Mouse (Mus musculus) lung, embryonic 14.5 days (tissue): ENCODE data around the gene Stk35. TPM values are rescaled to one million over a fixed set of nuclear protein-coding genes. Genes with fewer than 3 reads are reported as not detected.

Experiments used
- ATAC-seq: fragments of 200-750 bp; cut with Nextera tagmentation; 2 replicates; pipeline ENCODE4 v1.8.0; 2017; ENCODE audit warnings: mild to moderate bottlenecking, moderate TSS enrichment, moderate library complexity; ENCODE audit not compliant: insufficient read depth
- DNase-seq: peaks from one replicate; pipeline ENCODE4 v3.0.0-alpha.2; 2015
- H3K27ac ChIP-seq: fragments of 300-500 bp; sonication (generic); 2 replicates; pipeline ENCODE4 v1.5.1; 2014; ENCODE audit warnings: low read depth, mild to moderate bottlenecking, moderate library complexity
- H3K27me3 ChIP-seq: fragments of 300-500 bp; sonication (generic); 2 replicates; pipeline ENCODE4 v1.6.1; 2014; ENCODE audit warnings: low read length, control low read depth; ENCODE audit not compliant: insufficient read depth
- H3K36me3 ChIP-seq: fragments of 300-500 bp; sonication (generic); 2 replicates; pipeline ENCODE4 v1.6.1; 2014; ENCODE audit warnings: control low read depth; ENCODE audit not compliant: insufficient read depth
- H3K4me1 ChIP-seq: fragments of 300-500 bp; sonication (generic); 2 replicates; pipeline ENCODE4 v1.6.1; 2014; ENCODE audit warnings: antibody characterized with exemption, control low read depth; ENCODE audit not compliant: insufficient read depth
- H3K4me2 ChIP-seq: fragments of 300-500 bp; sonication (generic); 2 replicates; pipeline ENCODE4 v1.6.1; 2014; ENCODE audit warnings: mild to moderate bottlenecking
- H3K4me3 ChIP-seq: fragments of 300-500 bp; sonication (generic); 2 replicates; pipeline ENCODE4 v1.5.1; 2014; ENCODE audit warnings: low read depth, low read length
- H3K9ac ChIP-seq: fragments of 300-500 bp; sonication (generic); 2 replicates; pipeline ENCODE4 v1.6.1; 2014
- H3K9me3 ChIP-seq: fragments of 300-500 bp; sonication (generic); 2 replicates; pipeline ENCODE4 v1.6.1; 2016; ENCODE audit warnings: low read depth, low read length, control low read depth
- CTCF ChIP-seq: IDR thresholded peaks from 2 replicates; pipeline ENCODE4 v1.5.1; 2016; ENCODE audit warnings: antibody characterized with exemption, low read depth
- WGBS: fragments of 180-500 bp; shearing (Covaris S2); extraction: QIAGEN DNeasy Blood & Tissue Kit; methylation state at CpG from one replicate; pipeline ENCODE4 v1.1.7; 2014; 5-methylcytosine and 5-hydroxymethylcytosine counted together
- polyA plus RNA-seq: library from polyadenylated mRNA; unstranded; fragments of >200 nt; fragmentation: Nextera tagmentation; extraction: Ambion mirVana; gene quantifications from 2 replicates; pipeline ENCODE4 v1.2.1, GENCODE M21; 2014

Gene Stk35
- polyA plus RNA-seq, 1 experiment from 2014 or later, result 17.1 TPM

DNA sequence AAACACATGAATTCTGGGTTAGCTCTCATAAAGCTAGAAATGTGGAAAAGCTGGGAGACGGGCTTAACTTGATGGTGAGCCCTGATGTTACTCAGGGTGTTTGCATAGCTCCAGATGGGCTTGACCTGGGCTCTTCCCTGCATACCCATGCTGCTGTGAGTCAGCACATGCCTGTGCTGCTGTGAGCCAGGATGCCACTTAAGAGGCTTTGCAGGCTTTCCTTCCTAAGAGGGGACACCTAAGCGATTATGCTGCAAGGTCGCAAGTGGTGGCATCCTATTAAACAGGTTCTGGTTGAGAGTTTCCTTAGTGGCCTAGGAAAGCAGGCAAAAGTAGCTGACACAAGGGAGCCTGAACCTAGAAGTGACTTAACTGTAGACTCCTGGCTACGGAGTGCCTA lies 5.2 kb downstream of the Stk35 start:
- Histone ChIP-seq H3K36me3 (peaks cover 62% of the 10 kb centered on the region), H3K4me2 (no peak overlapping the region), H3K4me3 (no peak overlapping the region), H3K9ac (no peak overlapping the region), H3K9me3 (no peaks in the 10 kb centered on the region), H3K4me1 (peaks cover 8% of the 10 kb centered on the region), H3K27me3 (no peaks in the 10 kb centered on the region), H3K27ac (no peak overlapping the region)
- no peak for TF ChIP-seq CTCF
- DNase-seq, result no peak
- no peak for ATAC-seq
- WGBS, result 84% methylated on average over 4 of the region's 4 CpGs

DNA sequence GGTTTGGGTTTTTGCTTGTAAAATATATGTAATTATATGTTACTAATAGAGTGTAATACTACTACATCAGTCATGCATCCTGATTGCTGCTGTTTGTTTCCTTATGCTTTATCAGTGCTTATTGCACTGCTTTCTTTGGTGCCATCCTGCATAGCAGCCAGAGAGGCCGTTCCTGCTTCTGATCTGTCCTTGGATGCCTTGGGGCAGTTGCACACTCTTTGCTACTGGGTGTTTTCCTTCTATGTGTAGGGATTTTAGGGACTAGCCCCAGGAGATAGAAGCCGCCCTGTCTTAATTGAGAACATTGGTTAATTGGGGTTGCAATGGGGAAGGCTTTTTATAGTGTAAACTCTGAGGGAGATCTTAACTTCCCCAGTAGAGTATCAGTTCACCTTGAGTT lies 6.2 kb downstream of the Stk35 start:
- no peak overlapping the region for H3K9ac ChIP-seq
- H3K27ac ChIP-seq, result no peak overlapping the region
- DNase-seq, result no peak
- H3K9me3 ChIP-seq, result no peaks in the 10 kb centered on the region
- peaks cover 71% of the 10 kb centered on the region for H3K36me3 ChIP-seq
- TF ChIP-seq CTCF, result no peak
- H3K27me3 ChIP-seq, result no peaks in the 10 kb centered on the region
- no peak overlapping the region for H3K4me3 ChIP-seq
- ATAC-seq, result no peak
- H3K4me1 ChIP-seq, result peaks cover 8% of the 10 kb centered on the region
- 84% methylated on average over 2 of the region's 2 CpGs for WGBS
- H3K4me2 ChIP-seq, result no peak overlapping the region

DNA sequence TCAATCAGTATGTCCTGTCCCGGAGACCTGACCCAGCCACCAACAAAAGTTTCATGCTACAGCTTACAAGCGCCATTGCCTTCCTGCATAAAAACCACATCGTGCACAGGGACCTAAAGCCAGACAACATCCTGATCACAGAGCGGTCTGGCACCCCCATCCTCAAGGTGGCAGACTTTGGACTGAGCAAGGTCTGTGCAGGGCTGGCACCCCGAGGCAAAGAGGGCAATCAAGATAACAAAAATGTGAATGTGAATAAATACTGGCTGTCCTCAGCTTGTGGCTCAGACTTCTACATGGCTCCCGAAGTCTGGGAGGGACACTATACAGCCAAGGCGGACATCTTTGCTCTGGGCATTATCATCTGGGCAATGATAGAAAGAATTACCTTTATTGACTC lies 10.2 kb downstream of the Stk35 start:
- Histone ChIP-seq H3K27me3 (no peaks in the 10 kb centered on the region), H3K4me3 (no peak overlapping the region), H3K4me2 (no peak overlapping the region), H3K9me3 (no peaks in the 10 kb centered on the region), H3K36me3 (peaks cover 71% of the 10 kb centered on the region), H3K9ac (no peak overlapping the region), H3K27ac (no peak overlapping the region), H3K4me1 (no peaks in the 10 kb centered on the region)
- WGBS, result 95% methylated on average over 7 of the region's 7 CpGs
- no peak for TF ChIP-seq CTCF
- ATAC-seq (no peak), DNase-seq (no peak)

DNA sequence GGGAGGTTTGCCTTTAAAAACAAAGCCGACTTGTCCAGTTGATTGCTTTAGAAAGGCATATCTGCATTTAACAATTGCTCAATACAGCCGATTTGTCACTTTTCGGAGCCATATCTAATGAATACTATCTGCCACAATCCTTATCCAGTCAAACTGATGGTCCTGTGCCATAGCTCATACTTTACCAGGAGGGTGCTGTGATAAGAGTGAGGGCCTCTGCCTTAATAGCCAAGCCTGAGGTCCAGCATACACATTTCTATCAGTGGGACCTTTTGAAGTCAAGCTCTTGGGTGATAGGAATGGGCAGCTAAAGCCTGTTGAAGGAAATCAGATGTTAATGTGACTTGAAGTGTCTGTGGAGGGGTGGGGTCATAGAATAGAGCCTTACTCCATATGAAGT lies 13.7 kb downstream of the Stk35 start:
- DNase-seq (no peak), ATAC-seq (no peak)
- TF ChIP-seq CTCF, result no peak
- Histone ChIP-seq H3K4me3 (no peak overlapping the region), H3K9me3 (no peaks in the 10 kb centered on the region), H3K9ac (no peak overlapping the region), H3K4me1 (no peaks in the 10 kb centered on the region), H3K27me3 (no peaks in the 10 kb centered on the region), H3K4me2 (no peak overlapping the region), H3K27ac (no peak overlapping the region), H3K36me3 (peaks cover 74% of the 10 kb centered on the region)
- 92% methylated on average over 3 of the region's 3 CpGs for WGBS

DNA sequence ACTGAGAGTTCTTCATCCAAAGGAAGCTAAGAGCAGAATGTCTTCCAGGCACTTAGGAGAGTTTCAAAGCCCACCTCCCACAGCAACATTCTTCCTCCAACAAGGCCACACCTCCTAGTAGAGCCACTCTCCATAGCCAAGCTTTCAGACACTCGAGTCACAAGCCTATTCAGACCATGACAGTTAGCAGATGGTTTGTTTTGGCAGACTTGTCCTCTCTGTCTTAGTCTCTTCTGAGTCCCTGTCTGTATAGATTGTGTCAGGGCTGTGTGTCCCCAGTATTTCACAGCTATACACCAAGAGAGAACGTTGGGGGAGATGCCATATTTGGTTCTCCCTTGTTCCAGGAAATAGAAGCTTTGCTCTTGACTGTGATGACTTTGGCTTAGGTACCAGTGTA lies 14.8 kb downstream of the Stk35 start:
- peaks cover 68% of the 10 kb centered on the region for H3K36me3 ChIP-seq
- no peak for TF ChIP-seq CTCF
- no peak overlapping the region for H3K4me2 ChIP-seq
- H3K4me1 ChIP-seq, result no peaks in the 10 kb centered on the region
- ATAC-seq, result no peak
- H3K9ac ChIP-seq, result no peak overlapping the region
- H3K9me3 ChIP-seq, result no peaks in the 10 kb centered on the region
- H3K4me3 ChIP-seq, result no peak overlapping the region
- DNase-seq, result no peak
- 49% methylated on average over 2 of the region's 2 CpGs for WGBS
- H3K27ac ChIP-seq, result no peak overlapping the region
- H3K27me3 ChIP-seq, result no peaks in the 10 kb centered on the region

GRCm38 (mm10) chr2:129817603-129818257 lies 17.4 kb downstream of the Stk35 start:
- Histone ChIP-seq H3K4me2 (no peak overlapping the region), H3K9me3 (no peaks in the 10 kb centered on the region), H3K9ac (no peak overlapping the region), H3K27ac (no peak overlapping the region), H3K4me1 (no peaks in the 10 kb centered on the region), H3K36me3 (peaks cover 60% of the 10 kb centered on the region), H3K27me3 (no peaks in the 10 kb centered on the region), H3K4me3 (no peak overlapping the region)
- no peak for TF ChIP-seq CTCF
- 80% methylated on average over 5 of the region's 5 CpGs for WGBS
- no peak for DNase-seq
- ATAC-seq, result no peak

- no peak overlapping the region for H3K4me2 ChIP-seq
- no peaks in the 10 kb centered on the region for H3K27me3 ChIP-seq
- DNase-seq (no peak), ATAC-seq (no peak)
- H3K36me3 ChIP-seq, result peaks cover 56% of the 10 kb centered on the region
- TF ChIP-seq CTCF, result no peak
- no peak overlapping the region for H3K9ac ChIP-seq
- H3K4me3 ChIP-seq, result no peak overlapping the region
- no peaks in the 10 kb centered on the region for H3K9me3 ChIP-seq
- H3K27ac ChIP-seq, result no peak overlapping the region
- H3K4me1 ChIP-seq, result no peaks in the 10 kb centered on the region
- WGBS, result 67% methylated on average over 2 of the region's 2 CpGs
These were observed 18.6 kb downstream of the Stk35 start for GRCm38 (mm10) chr2:129818868-129819267.
